ENCODE assay signal across 9 mouse cellular contexts in genomic region chr12:72520645-72521044, GRCm38 (mm10). TPM values are rescaled to one million over a fixed set of nuclear protein-coding genes. Genes with fewer than 3 reads are reported as not detected.
DNase-seq lines count a peak whose midpoint lies in the region; ATAC-seq lines count a peak whose summit lies in the region.
"Had no signal": no experiment of that assay in that cellular context is flagged by ENCODE, and none has a peak within 500 bp of the region (broad histone marks: within the 10 kb centered on the region; RNA-seq: fewer than 3 reads in every experiment).

No protein-coding gene starts in this region.

- no peaks in the 10 kb centered on the region for H3K9me3 ChIP-seq in intestine, embryonic 14.5 days (ENCODE audit: control insufficient read depth, low read length)
- H3K9me3 ChIP-seq in intestine, embryonic 16.5 days (ENCODE audit: control insufficient read depth, low read length): no peaks in the 10 kb centered on the region

- no peak overlapping the region for H3K4me2 ChIP-seq in intestine, embryonic 14.5 days (ENCODE audit: low read length)
- no peak overlapping the region for H3K4me2 ChIP-seq in intestine, embryonic 16.5 days (ENCODE audit: low read depth, low read length)

- WGBS in intestine, embryonic 14.5 days: 5% methylated on average over 2 of the region's 2 CpGs
- WGBS in intestine, embryonic 16.5 days: 1% methylated on average over 2 of the region's 2 CpGs

- no peak overlapping the region for H3K4me3 ChIP-seq in intestine, embryonic 14.5 days (ENCODE audit: low read depth, low read length)
- H3K4me3 ChIP-seq in intestine, embryonic 16.5 days (ENCODE audit: low read length): no peak overlapping the region
- H3K4me3 ChIP-seq: erythroblast, embryonic 14.5 days had no signal

- no peak overlapping the region for H3K27ac ChIP-seq in intestine, embryonic 14.5 days (ENCODE audit: low read depth)
- H3K27ac ChIP-seq in intestine, embryonic 16.5 days (ENCODE audit: low read length): no peak overlapping the region

- H3K9ac ChIP-seq in intestine, embryonic 14.5 days (ENCODE audit: low read length): no peak overlapping the region
- H3K9ac ChIP-seq in intestine, embryonic 16.5 days (ENCODE audit: low read depth, low read length): no peak overlapping the region

- H3K4me1 ChIP-seq in intestine, embryonic 14.5 days (replicated peaks; ENCODE audit: control insufficient read depth, insufficient read depth, low read length): no peaks in the 10 kb centered on the region
- no peaks in the 10 kb centered on the region for H3K4me1 ChIP-seq in intestine, embryonic 16.5 days (ENCODE audit: control insufficient read depth, insufficient read depth, low read length)

- no peak for ATAC-seq in intestine, embryonic 14.5 days (replicated peaks; ENCODE audit: low FRiP score, low TSS enrichment, low read depth)
- no peak for ATAC-seq in intestine, embryonic 16.5 days
- peak; percentile 85 for ATAC-seq in CD4-positive, CD25-positive, alpha-beta regulatory T cell, adult 4 months

- H3K27me3 ChIP-seq in intestine, embryonic 14.5 days (replicated peaks; ENCODE audit: control insufficient read depth, insufficient read depth, low read length): no peaks in the 10 kb centered on the region
- H3K27me3 ChIP-seq in intestine, embryonic 16.5 days (replicated peaks; ENCODE audit: control insufficient read depth, insufficient read depth, low read length): no peaks in the 10 kb centered on the region

- H3K36me3 ChIP-seq in intestine, embryonic 14.5 days (ENCODE audit: control insufficient read depth, insufficient read depth, low read length): no peaks in the 10 kb centered on the region
- no peaks in the 10 kb centered on the region for H3K36me3 ChIP-seq in intestine, embryonic 16.5 days (ENCODE audit: control insufficient read depth, insufficient read depth, low read length)

- peak; percentile 85 for DNase-seq in intestine, embryonic 14.5 days (ENCODE audit: low spot score)
- DNase-seq in adrenal gland, postnatal 10 days: peak; percentile 82
- DNase-seq in embryo, embryonic 11.5 days (ENCODE audit: low read depth, low spot score): peak; percentile 60
- DNase-seq in kidney, postnatal 14 days: peak; percentile 34
- DNase-seq in mesoderm, embryonic 11.5 days (ENCODE audit: low read depth, low spot score): peak; percentile 76
- DNase-seq in testis, postnatal 10 days (ENCODE audit: low spot score): peak; percentile 85

RNA-seq across cellular contexts. Expression of gene Pcnx4, which starts 15.5 kb away (rescaled TPM):
- 10.6 TPM in 2 replicates for polyA plus RNA-seq in intestine, embryonic 14.5 days (2014; fragmentation: Nextera tagmentation; extraction: Ambion mirVana)
- 6.7 and 6.8 TPM in 2 replicates for polyA plus RNA-seq in intestine, embryonic 16.5 days (2015; fragmentation: Nextera tagmentation; extraction: Ambion mirVana)
- 1 to 10 TPM; 4.4 to 7.0 TPM for polyA plus RNA-seq in CD4-positive, CD25-positive, alpha-beta regulatory T cell, adult 4 months (2017; shearing (Covaris generic))
- total RNA-seq in adrenal gland, postnatal 10 days (2021): 1 to 10 TPM; 5.5 to 5.8 TPM

Comparison
In these comparisons a context has a peak if more than half of its experiments do, and no peak if none do; other contexts are left out.
1. DNase-seq: peak in every context shown above with its lines; median percentile 85 in intestine, embryonic 14.5 days; 85 in testis, postnatal 10 days; 82 in adrenal gland, postnatal 10 days; 76 in mesoderm, embryonic 11.5 days; 60 in embryo, embryonic 11.5 days; 34 in kidney, postnatal 14 days.